Mouse (Mus musculus) ovary, postnatal 14 days (tissue): ENCODE measurements around the gene Gm20903.
"Not testable (repeated sequence)": the region's sequence is repeated elsewhere in the genome, so short reads cannot be mapped to it uniquely, and the experiment has no call there.

Experiments
- DNase-seq: peaks from one replicate; pipeline ENCODE4 v3.0.0; 2022; ENCODE audit warnings: low spot score

The Gm20903 gene

GRCm38 (mm10) chrY:73669015-73669414 is at the start of gene Gm20903:
Gene Gm20903 (plus strand): TSS chrY:73669315.
- not testable (repeated sequence) for DNase-seq
